Comparison of ENCODE assay signal across 9 mouse cellular contexts in the genomic region with DNA sequence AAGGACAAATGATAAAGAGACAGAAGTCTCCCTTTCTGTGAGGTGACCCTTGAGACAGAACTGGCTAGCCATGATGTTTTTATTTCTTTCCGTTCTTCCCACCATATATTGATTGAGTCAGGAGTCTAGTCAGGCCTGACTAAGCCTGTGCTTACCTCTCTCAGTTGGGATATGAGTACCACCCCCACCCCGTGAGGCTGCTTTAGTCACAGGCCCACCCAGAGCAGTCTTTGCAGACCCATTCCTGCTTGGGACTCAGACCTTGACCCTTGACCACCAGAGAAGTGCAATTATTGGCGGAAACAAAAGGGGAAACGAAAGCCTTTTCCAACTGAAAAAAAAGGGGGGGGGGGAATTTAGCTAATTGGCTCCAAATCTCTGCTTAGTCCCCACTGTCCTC. TPM values are rescaled to one million over a fixed set of nuclear protein-coding genes. Genes with fewer than 3 reads are reported as not detected.
DNase-seq lines count a peak whose midpoint lies in the region; ATAC-seq and TF ChIP-seq lines count a peak whose summit lies in the region.
"Had no signal": no experiment of that assay in that cellular context is flagged by ENCODE, and none has a peak within 500 bp of the region (broad histone marks: within the 10 kb centered on the region; RNA-seq: fewer than 3 reads in every experiment).

No protein-coding gene starts in this region.

- no peak for TF ChIP-seq CTCF in kidney, postnatal 0 days (IDR thresholded peaks at IDR 0.05; ENCODE audit: low read depth)

- H3K4me3 ChIP-seq in kidney, postnatal 0 days (replicated peaks; ENCODE audit: low read depth, low read length), result peak overlapping the region; percentile 26
- peak overlapping the region; percentile 36 for H3K4me3 ChIP-seq in embryonic facial prominence, embryonic 12.5 days
- 0 out of 2 replicates have a peak overlapping the region, but pooled peaks have one; percentile 16 for H3K4me3 ChIP-seq in intestine, embryonic 14.5 days (ENCODE audit: low read depth, low read length)
- H3K4me3 ChIP-seq in neural tube, embryonic 14.5 days (ENCODE audit: low read depth, low read length), result peak overlapping the region; percentile 94
- H3K4me3 ChIP-seq: myocyte had no signal

- no peak overlapping the region for H3K27ac ChIP-seq in kidney, postnatal 0 days
- H3K27ac ChIP-seq in embryonic facial prominence, embryonic 12.5 days, result no peak overlapping the region
- H3K27ac ChIP-seq in intestine, embryonic 14.5 days (ENCODE audit: low read depth), result no peak overlapping the region
- H3K27ac ChIP-seq in neural tube, embryonic 14.5 days (ENCODE audit: low read depth, low read length), result peak overlapping the region; percentile 74

- 9% methylated on average over 4 of the region's 4 CpGs for WGBS in kidney, postnatal 0 days
- 4% methylated on average over 4 of the region's 4 CpGs for WGBS in embryonic facial prominence, embryonic 12.5 days
- WGBS in intestine, embryonic 14.5 days, result 5% methylated on average over 4 of the region's 4 CpGs
- 5% methylated on average over 4 of the region's 4 CpGs for WGBS in neural tube, embryonic 14.5 days

- no peak for DNase-seq in kidney, postnatal 0 days (ENCODE audit: low spot score)
- no peak for DNase-seq in kidney, adult 11 months
- DNase-seq in intestine, embryonic 14.5 days (ENCODE audit: low spot score), result no peak
- no peak for DNase-seq in spleen, postnatal 36 days (ENCODE audit: low spot score in 2 of 2)
- no peak for DNase-seq in ovary, postnatal 36 days (ENCODE audit: low spot score)
- no peak for DNase-seq in layer of hippocampus, adult 9-11 months

- H3K36me3 ChIP-seq in kidney, postnatal 0 days (ENCODE audit: insufficient read depth, low read length), result no peaks in the 10 kb centered on the region
- no peaks in the 10 kb centered on the region for H3K36me3 ChIP-seq in embryonic facial prominence, embryonic 12.5 days
- H3K36me3 ChIP-seq in intestine, embryonic 14.5 days (ENCODE audit: control insufficient read depth, insufficient read depth, low read length), result no peaks in the 10 kb centered on the region
- H3K36me3 ChIP-seq in neural tube, embryonic 14.5 days (ENCODE audit: control insufficient read depth, insufficient read depth, low read length), result no peaks in the 10 kb centered on the region

- no peaks in the 10 kb centered on the region for H3K9me3 ChIP-seq in kidney, postnatal 0 days (replicated peaks; ENCODE audit: low read length)
- H3K9me3 ChIP-seq in embryonic facial prominence, embryonic 12.5 days, result no peaks in the 10 kb centered on the region
- H3K9me3 ChIP-seq in intestine, embryonic 14.5 days (ENCODE audit: control insufficient read depth, low read length), result no peaks in the 10 kb centered on the region
- no peaks in the 10 kb centered on the region for H3K9me3 ChIP-seq in neural tube, embryonic 14.5 days (ENCODE audit: control insufficient read depth, low read length)

- ATAC-seq in kidney, postnatal 0 days (replicated peaks; ENCODE audit: low FRiP score, low read depth), result no peak
- no peak for ATAC-seq in embryonic facial prominence, embryonic 12.5 days (ENCODE audit: insufficient number of reproducible peaks, insufficient read depth, low FRiP score, low TSS enrichment)
- no peak for ATAC-seq in intestine, embryonic 14.5 days (replicated peaks; ENCODE audit: low FRiP score, low TSS enrichment, low read depth)
- ATAC-seq in neural tube, embryonic 14.5 days (ENCODE audit: low read depth), result no peak

- H3K4me2 ChIP-seq in kidney, postnatal 0 days (ENCODE audit: low read length), result no peak overlapping the region
- H3K4me2 ChIP-seq in embryonic facial prominence, embryonic 12.5 days (replicated peaks), result peak overlapping the region; percentile 56
- H3K4me2 ChIP-seq in intestine, embryonic 14.5 days (ENCODE audit: low read length), result peak overlapping the region; percentile 40
- H3K4me2 ChIP-seq in neural tube, embryonic 14.5 days (ENCODE audit: low read depth, low read length), result peak overlapping the region; percentile 83

- peaks cover 49% of the 10 kb centered on the region for H3K27me3 ChIP-seq in kidney, postnatal 0 days (ENCODE audit: insufficient read depth, low read length)
- peaks cover 74% of the 10 kb centered on the region for H3K27me3 ChIP-seq in embryonic facial prominence, embryonic 12.5 days
- peaks cover 83% of the 10 kb centered on the region for H3K27me3 ChIP-seq in intestine, embryonic 14.5 days (replicated peaks; ENCODE audit: control insufficient read depth, insufficient read depth, low read length)
- H3K27me3 ChIP-seq in neural tube, embryonic 14.5 days (ENCODE audit: control insufficient read depth, insufficient read depth, low read length), result peaks cover 11% of the 10 kb centered on the region; the same call in 1 of the 2 replicates

- H3K9ac ChIP-seq in kidney, postnatal 0 days (ENCODE audit: low read depth, low read length), result no peak overlapping the region
- no peak overlapping the region for H3K9ac ChIP-seq in embryonic facial prominence, embryonic 12.5 days
- H3K9ac ChIP-seq in intestine, embryonic 14.5 days (ENCODE audit: low read length), result no peak overlapping the region
- H3K9ac ChIP-seq in neural tube, embryonic 14.5 days (replicated peaks; ENCODE audit: low read depth, low read length), result peak overlapping the region; percentile 68

- H3K4me1 ChIP-seq in kidney, postnatal 0 days (replicated peaks; ENCODE audit: insufficient read depth, low read length), result peaks cover 12% of the 10 kb centered on the region
- peaks cover 19% of the 10 kb centered on the region for H3K4me1 ChIP-seq in embryonic facial prominence, embryonic 12.5 days
- peaks cover 3% of the 10 kb centered on the region for H3K4me1 ChIP-seq in intestine, embryonic 14.5 days (replicated peaks; ENCODE audit: control insufficient read depth, insufficient read depth, low read length)
- peaks cover 26% of the 10 kb centered on the region for H3K4me1 ChIP-seq in neural tube, embryonic 14.5 days (ENCODE audit: control insufficient read depth, insufficient read depth, low read length)

RNA-seq across cellular contexts. Expression of a gene that starts 2.9 kb away (rescaled TPM):
- polyA plus RNA-seq in kidney, postnatal 0 days (2015; fragmentation: Nextera tagmentation; extraction: Ambion mirVana), result not detected in 2 replicates
- 0.31 and 0.47 TPM in 2 replicates for polyA plus RNA-seq in embryonic facial prominence, embryonic 12.5 days (2016; fragmentation: Nextera tagmentation; extraction: Ambion mirVana)
- 0.28 and 0.36 TPM in 2 replicates for polyA plus RNA-seq in intestine, embryonic 14.5 days (2014; fragmentation: Nextera tagmentation; extraction: Ambion mirVana)
- polyA plus RNA-seq in neural tube, embryonic 14.5 days (2014; fragmentation: Nextera tagmentation; extraction: Ambion mirVana), result 14.4 and 19.6 TPM in 2 replicates

RNA-seq across cellular contexts. Expression of a gene that starts 27.5 kb away (rescaled TPM):
- 0.14 and 0.20 TPM in 2 replicates for polyA plus RNA-seq in kidney, postnatal 0 days (2015; fragmentation: Nextera tagmentation; extraction: Ambion mirVana)
- 0.32 and 0.56 TPM in 2 replicates for polyA plus RNA-seq in embryonic facial prominence, embryonic 12.5 days (2016; fragmentation: Nextera tagmentation; extraction: Ambion mirVana)
- polyA plus RNA-seq in intestine, embryonic 14.5 days (2014; fragmentation: Nextera tagmentation; extraction: Ambion mirVana), result 0.55 and 1.4 TPM in 2 replicates
- not detected in 2 replicates for polyA plus RNA-seq in neural tube, embryonic 14.5 days (2014; fragmentation: Nextera tagmentation; extraction: Ambion mirVana)
- polyA plus RNA-seq: myocyte had no signal

RNA-seq across cellular contexts. Expression of a gene that starts 35.3 kb away (rescaled TPM):
- not detected in 2 replicates for polyA plus RNA-seq in kidney, postnatal 0 days (2015; fragmentation: Nextera tagmentation; extraction: Ambion mirVana)
- polyA plus RNA-seq in embryonic facial prominence, embryonic 12.5 days (2016; fragmentation: Nextera tagmentation; extraction: Ambion mirVana), result 8.4 and 16.1 TPM in 2 replicates
- polyA plus RNA-seq in intestine, embryonic 14.5 days (2014; fragmentation: Nextera tagmentation; extraction: Ambion mirVana), result 2.5 TPM in 1 of 2 replicates, not detected in the other
- 0.40 and 1.7 TPM in 2 replicates for polyA plus RNA-seq in neural tube, embryonic 14.5 days (2014; fragmentation: Nextera tagmentation; extraction: Ambion mirVana)
- polyA plus RNA-seq: myocyte had no signal

Comparison
In these comparisons a context has a peak if more than half of its experiments do, and no peak if none do; other contexts are left out.
1. H3K4me3 ChIP-seq: peak in every context shown above with its lines; median percentile 94 in neural tube, embryonic 14.5 days; 36 in embryonic facial prominence, embryonic 12.5 days; 26 in kidney, postnatal 0 days; 16 in intestine, embryonic 14.5 days.
2. RNA of a gene that starts 2.9 kb away (polyA plus RNA-seq): 14.4 to 19.6 TPM in neural tube, embryonic 14.5 days; 0.31 to 0.47 TPM in embryonic facial prominence, embryonic 12.5 days, 0.28 to 0.36 TPM in intestine, embryonic 14.5 days and not detected in kidney, postnatal 0 days; every median in the first group is over 10 times any median in the second.